Mouse (Mus musculus) lung, postnatal 4 days (tissue): ENCODE measurements around the gene Myh6.
A peak's percentile ranks its signal among the peaks of the same experiment; 100 is the strongest.
"Not testable (repeated sequence)": the region's sequence is repeated elsewhere in the genome, so short reads cannot be mapped to it uniquely, and the experiment has no call there.

Experiments
- DNase-seq, 2 experiments: peaks; one replicate each; pipeline ENCODE4 v3.0.0; 2021

Gene Myh6

DNA sequence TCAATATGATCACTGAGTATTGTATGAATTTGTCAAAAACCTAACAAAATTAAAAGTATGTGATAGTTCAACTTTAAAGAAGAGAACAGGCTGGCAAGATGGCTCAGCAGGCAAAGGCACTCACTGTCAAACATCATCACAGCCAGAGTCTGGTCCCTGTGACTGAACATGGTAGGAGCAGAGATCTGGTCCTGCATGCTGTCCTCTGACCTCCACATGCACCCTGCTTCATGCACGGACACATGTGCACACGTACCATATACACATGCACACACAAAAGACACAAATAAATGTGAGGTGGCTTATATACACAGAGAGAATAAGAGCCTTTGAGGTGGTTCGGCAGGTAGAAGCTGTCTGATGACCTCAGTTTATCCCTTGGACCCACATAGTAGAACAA lies 11.2 kb downstream of the Myh6 start:
- DNase-seq = no peak

DNA sequence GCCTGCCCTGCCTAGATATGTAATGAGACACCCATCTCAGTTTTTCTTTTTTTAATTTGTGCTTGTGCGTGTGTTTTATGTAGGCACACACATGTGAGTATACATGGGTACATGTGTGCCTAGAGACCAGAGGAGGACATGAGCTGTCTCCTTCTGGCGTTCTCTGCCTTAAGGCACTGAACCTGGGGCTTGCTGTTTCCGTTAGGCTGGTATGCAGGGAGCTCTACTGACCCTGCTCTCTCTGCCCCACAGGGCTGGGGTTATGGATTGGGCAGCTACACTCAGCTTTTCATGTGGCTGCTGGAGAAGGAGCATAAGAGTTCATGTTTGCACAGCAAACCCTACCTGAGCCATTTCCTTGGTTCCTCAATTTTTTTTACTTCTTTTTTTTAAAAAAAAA lies 12.3 kb downstream of the Myh6 start:
- no peak for DNase-seq

DNA sequence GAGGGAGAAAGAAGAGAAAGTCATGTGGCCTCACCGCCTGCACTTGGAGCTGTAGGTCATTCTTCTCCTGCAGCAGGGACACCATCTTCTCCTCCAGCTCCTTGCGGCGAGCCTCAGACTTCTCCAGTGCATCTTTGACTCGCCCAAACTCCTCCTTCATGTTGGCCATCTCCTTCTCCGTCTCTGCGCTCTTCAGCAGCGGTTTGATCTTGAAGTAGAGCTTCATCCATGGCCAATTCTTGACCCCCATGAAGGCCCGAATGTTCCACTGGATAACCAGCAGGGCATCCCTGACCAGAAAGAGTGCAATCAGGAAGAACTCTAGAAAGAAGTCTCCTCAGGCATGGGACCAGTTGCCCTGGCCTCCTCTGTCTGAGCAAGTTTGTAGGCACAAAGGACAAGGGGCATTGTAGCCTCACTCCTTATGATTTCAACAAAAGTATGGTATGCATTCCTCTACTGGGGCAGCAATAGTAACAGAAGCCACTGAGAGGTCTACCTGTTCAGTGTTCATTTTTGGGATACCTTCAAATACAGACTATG lies 13.0 kb downstream of the Myh6 start:
- no peak for DNase-seq

DNA sequence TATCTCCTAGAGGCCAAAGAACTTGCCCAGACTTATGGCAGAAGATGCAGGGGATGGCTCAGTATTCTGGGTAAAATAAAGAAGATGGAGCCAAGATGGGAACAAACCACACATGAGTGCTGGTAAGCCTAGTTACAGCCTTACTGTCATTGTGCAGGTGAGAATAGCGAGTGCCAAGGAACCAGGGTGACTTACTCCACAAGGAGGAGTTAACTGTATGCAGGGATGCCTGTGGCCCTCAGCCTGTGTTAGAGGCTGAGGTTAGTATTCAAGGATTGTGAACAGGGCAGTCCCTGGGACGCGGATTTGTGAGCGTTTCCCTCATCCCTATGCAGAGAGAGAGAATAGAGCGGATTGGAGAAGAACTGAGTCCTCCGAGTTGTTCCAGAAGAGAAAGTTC lies 15.1 kb downstream of the Myh6 start:
- no peak for DNase-seq

DNA sequence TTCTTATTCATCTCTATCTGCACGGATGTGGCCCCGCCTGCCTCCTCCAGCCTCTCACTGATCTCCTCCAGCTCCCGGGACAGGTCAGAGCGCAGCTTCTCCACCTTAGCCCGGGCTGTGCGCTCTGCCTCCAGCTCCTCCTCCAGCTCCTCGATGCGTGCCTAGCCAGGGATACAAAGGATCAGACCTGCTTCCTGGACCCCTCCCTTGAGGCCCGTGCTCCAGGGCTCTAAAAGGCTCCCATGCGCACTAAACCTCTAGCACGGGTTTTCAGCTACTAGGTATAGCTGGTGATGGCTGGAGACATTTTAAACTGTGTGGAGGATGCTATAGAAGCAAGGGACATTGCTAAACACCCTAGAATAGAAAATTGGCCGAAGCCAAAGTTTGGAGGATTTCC lies 16.2 kb downstream of the Myh6 start:
- DNase-seq = no peak

DNA sequence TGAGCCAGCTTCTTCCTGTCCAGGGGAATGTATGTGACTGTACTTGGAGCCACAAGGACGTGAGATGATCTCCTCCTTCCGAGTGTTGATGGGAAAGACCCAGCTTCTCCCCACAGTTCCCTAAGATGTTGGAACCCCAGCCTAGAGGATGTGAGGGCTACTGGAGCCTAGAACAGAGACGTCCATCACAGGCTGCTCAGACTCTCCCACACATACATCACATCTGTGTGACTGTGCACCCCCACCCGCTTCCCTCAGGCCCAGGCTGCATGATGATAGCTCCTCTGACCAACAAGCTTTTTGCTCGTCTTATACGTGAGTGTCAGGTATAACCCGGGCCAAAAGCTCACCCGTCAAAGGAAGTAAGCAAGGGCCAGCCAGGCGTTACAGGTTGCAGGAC lies 17.9 kb downstream of the Myh6 start:
- DNase-seq = no peak

DNA sequence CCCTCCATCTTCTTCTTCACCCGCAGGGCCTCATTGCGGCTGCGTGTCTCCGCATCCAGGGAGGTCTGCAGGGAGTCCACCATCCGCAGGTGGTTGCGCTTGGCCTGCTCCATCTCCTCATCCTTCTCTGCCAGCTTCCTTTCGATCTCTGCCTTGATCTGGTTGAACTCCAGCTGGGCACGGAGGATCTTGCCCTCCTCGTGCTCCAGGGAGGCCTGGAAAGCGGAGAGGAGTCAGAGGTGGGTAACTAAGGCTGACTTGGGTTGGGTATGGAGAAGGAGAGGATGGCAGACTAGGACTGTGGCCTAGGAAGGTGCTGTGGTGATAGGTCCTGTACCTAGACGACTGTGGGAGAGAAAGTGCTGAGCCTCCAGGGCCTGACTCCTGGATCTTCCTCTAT lies 19.7 kb downstream of the Myh6 start:
- not testable (repeated sequence) for DNase-seq

DNA sequence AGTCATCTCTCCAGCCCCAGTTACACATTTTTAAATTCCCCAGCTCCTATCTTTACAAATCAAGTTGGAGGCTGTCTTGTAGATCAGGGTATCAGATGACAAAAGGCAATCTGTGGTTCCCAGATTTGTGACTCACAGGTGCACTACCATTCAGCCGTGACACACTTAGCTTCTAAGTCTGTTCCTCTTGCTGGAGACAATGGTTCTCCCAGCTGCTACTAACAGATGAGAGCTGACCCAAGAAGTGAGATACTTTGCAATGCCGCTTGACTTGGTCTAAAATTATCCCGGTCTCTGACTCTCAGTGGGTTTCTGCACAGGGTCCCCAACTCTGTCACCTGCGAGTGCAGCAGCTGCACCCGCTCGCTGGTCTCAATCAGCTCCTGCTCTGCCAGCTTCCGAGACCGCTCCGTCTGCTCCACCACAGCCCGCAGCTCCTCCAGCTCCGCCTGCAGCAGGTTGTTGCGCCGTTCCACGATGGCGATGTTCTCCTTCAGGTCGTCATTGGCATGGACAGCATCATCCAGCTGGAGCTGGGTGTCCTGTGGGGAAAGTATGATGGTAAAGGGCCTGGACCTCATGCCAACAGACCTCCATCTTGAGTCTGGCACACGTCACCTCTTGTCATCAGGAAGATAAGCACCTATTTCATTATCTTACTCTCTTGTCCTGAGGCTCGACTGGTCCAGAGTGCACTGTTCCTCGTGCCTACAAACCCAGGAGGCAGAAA lies 20.6 kb downstream of the Myh6 start:
- DNase-seq = no peak

DNA sequence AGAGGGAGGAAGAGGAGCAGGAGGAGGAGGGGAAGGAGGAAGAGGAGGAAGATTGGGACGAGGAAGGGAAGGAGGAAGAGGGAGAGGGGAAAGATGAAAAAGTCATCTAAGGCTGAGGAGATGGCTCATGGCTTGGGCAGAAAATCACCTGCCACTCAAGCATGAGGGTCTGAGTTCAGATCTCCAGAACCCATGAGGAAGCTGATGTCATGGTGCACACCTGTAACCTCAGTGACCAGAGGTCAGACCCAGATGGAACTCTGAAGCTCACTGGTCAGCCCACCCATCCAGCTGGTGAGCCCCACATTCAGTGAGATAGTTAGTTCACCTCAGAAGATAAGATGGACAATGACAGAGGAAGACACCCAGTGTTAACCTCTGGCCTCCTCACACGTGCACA lies 21.8 kb downstream of the Myh6 start:
- no peak for DNase-seq

DNA sequence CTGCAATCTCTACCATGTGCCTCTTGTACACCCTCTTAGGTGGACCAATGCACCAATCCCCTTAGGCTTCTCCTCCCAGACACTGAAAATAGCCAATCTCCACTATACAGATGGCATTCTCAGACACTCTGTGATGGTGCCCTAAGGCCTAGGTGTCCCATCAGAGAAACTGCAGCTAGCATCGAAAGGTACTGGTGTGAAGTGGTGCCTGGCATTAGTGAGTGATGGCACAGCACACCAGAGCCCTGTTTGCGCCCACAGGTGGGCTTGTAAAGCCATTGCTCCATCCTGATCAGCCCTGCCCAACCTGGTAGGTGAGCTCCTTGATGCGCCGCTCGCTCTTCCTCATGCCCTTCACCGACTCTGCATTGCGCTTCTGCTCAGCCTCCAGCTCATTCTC lies 22.8 kb downstream of the Myh6 start:
- DNase-seq = no peak

DNA sequence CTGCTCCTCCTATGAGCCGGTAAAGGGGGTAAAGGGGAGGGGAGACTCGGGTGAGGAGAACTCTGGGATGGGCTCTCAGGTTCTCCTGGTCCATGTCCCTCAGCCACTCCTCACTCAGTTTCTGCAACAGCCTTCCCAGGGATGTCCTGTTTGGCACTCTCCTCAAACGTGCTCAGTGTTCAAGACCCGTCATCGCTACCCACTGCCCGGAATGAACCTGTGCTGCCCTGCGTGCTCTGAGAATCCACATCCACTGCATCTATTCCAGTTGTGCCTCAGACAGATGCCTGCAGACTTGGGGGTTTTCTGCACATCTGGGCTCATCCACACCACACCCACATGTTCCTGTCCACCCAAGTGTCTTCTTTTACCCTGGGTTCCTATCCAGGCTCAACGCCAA lies 24.2 kb downstream of the Myh6 start:
- no peak for DNase-seq

DNA sequence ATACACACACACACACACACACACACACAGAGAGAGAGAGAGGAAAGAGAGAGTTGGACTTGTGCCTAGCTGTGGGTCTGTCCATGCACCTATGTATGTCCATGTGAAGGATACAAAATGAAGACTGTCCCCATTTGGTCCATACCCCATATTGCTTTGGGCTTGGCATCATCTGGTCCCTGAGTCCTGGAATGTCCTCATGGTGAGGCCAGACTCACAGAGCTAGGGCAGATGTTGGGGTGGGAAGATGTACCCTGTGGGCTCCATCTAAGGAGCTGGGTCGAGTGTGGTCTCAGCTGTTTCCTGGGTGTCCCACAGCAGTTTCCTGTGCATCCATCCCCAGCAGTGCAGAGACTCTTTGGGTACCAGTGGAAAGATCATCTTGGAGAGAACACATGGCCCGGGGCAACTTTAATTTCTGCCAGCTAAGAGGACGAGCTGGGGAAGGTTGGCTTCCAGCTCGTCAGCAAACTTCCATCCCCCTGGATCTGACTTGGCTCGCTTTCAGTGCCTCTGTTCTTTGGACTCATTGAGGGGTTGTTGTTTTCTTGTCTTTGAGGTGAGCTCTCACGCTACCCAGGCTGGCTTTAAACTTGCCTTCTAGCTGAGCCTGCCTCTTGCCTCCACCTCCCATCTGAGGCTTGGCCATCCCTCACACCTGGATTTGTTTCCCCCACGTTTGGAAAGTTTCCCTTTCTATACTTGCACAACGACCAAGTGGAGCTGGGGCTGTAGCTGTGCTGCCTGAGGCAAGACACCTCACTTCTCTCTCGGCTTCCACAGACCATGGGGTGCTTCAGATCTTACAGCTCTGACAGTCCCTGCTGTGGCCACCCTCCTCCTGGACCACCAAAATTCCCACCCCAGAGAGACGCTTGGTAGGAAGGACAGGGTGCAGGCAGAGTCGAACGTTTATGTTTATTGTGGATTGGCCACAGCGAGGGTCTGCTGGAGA lies 25.4 kb downstream of the Myh6 start:
- DNase-seq = no peak

DNA sequence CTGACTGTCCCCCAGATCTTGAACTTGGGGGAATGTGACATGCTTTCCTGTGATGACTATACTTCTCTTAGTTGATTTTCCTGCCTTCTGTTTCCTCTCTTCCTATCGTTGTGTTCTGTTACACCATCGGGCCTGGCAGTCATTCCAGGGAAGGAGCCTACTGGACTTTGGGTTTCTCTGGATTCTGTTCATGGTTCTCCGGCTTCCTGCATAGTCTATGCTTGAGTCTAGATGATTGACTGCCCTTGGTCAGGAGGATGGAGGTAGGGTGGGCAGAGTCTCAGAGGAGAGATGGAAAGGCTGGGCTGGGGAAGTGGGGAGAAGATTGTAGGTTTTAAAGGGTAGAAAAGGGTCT lies 26.6 kb downstream of the Myh6 start:
- DNase-seq = no peak

DNA sequence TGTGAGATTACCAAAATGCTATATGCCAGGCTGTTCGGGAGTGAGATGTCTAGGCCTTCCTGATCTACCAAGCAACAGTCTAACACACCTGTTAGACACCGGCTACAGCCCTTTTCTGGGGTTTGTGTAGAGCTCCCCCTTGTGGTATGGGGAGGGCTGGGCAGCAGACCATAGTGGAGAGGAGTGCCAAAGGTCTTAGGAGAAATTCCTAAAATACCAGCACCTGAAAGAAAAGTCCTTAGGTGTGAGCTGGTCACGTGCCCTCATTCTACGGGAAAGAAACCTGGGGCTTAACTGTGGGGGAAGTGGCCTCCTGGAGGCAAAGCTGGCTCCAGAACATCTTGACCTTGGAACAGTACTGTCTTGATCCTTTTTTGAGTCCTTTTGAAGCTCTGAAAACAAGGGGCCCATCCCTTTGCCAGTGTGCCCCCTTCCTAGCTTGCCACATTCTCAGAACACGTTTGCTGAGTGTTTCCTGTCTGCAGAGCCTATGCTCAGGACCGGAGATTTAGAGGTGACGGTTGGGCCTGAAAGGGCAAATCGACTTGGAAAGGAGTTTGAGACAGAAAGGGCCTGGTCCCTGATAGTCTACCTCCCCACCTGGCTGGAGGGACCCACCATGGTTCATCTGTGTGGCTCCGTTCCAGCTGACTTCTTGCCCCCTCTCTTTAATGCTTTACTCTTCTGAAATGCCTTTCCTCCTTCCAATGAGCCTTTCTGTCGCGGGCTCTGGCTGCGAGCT lies 27.1 kb downstream of the Myh6 start:
- peak; percentile 79 to 82 for DNase-seq

DNA sequence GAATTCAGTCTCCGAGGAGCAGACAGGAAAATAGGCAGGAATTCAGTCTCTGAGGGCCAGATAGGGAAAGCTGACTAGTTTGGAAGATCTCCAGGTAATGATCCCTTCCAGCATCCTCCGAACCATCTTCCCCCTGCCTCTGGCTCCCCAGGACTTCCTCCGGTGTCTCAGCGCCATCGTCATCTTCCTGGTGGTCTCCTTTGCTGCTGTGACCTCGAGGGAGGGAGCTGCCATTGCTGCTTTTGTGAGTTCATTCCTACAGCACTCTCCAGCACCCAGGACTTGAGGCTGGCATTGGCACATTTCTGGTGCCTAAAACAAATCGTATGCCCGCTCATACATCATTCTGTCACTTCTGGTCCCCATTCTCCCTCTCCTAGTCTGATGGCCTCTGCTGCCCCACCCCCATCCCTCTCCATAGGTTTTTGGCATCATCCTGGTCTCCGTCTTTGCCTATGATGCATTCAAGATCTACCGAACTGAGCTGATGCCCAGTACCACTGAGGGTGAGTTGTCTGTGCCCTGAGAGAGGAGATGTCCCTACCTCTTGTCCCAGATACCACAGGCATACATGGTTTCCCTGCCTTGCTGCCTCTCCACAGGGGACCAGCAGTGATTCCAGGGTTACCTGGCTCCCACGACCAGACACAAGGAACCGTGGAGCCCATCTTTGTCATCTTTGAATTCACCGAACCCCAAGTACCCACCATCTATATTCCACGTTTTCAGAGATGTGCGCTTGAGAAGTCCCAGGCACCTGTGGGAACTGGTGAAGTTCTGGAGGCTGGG lies 28.1 kb downstream of the Myh6 start:
- no peak for DNase-seq

DNA sequence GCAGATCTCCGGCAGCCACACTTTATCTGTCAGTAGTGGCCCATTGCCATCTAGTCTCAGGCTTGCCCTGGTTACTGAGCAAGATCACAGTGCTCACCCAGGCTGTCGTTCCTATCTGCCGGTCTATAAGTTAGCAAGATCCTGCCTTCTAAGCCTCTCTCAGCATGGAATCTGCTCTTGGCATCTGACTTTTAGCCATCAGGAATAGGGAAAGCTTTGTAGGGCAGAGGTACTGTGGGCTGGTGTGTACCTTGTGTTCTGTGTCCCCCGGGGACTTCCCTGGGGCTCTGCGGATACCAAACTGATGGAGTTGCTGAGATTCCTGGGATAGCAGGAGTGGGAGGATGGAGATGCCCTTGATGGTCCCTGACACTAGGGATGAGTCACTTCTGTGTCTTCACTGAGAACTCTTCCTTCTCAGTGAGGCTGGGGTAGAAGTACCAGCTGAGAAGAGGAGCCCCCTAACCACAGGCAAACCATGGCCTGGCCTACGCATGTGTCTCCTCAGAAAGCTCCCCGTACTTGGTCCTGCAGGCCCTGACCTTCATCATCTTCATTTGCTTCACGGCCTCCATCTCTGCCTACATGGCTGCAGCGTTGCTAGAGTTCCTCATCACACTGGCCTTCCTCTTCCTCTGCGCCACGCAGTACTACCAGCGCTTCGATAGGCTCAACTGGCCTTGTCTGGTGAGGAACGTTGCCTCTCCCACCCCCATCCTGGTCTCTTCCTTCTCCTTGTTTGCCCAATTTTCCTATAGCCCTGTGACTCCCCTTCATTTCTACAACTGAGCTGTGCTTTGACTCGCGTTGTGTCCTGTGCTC lies 29.2 kb downstream of the Myh6 start:
- no peak for DNase-seq

DNA sequence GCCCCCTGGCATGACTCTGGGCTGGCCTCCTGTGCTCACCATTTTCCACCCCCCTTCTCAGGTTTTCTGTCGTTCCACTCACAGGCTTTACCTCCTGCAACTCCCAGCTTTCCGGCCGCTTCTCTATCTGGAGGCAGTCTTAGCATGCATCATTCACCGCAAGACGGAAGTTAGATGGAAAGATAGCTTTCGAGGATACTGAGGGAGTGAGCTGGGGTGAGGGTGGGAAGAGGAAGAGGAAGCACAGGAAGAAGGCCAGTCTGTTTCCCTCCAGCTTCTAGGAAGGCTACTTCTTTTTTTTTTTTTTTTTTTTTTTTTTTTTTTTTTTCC lies 29.9 kb downstream of the Myh6 start:
- no peak for DNase-seq

DNA sequence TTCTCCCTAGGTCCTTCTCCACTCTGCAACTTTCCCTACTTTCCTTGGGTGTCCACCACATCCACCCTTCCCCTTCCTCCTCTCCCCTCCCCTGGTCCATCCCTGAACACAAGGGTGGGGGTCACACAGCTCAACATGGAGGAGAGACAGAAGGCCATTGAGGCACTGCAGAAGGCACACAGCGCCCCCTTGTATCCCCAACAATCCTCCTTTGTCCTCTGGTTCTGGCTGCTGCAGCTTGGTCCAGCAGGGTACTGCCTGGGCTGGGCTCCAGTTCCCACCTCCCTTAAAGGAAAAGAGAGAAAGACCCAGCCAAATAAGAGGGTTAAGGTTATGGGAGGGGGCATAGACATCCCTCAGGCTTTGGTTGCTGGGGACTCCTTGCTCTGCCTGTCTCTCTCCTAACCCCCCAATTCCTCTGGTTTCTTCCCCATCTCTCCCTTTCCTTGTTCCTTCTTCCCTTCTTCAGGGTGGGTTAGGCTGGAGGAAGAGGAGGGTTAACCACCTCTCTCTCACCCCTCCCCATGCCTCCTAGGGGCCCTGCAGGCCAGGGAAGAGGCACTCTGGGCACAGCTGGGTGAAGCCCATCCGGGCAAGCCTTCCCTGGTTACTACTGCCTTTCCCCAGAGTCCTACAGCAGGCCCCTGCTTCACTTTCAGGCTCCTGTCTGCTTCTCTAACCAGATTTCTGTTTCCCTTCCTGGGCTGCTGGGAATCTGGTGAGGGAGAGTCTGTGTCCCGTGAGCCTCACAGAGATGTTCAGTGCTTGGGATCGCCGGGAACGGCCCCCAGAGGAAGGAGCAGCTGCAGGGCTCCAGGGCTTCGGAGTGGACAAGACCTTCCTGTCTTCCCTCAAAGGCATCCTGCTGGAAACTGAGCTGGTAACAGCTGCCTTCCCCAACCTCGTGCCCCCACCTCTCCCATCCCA lies 30.6 kb downstream of the Myh6 start, which contains the start of gene Cmtm5:
Gene Cmtm5 (plus strand): TSS at position 358 of the 927 bp plus-strand sequence.
- DNase-seq = no peak

DNA sequence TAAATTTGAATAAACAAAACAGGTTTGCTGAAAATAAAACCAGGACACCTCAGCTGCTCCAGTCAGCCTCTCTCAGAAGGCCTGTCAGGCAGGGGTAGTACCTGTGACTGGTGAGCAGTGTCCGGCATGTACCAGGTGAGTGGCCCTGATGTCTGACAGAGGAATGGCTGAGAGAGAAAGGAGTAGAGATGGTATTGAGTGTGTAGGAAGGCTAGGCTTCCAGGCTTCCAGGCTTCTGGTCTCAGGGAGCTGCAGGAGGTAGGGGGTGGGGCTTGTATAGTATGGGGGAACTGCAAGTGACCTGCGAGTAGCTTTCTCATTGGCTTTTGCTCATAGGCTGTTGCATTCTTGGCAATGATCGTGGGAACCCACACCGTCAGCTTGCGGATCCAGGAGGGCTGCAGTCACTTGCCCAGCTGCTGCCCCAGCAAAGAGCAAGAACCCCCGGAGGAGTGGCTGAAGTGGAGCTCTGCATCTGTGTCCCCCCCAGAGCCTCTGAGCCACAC lies 34.0 kb downstream of the Myh6 start, which contains the start of gene Il25:
Gene Il25 (plus strand): TSS at position 51 of the 506 bp plus-strand sequence.
- DNase-seq = no peak

DNA sequence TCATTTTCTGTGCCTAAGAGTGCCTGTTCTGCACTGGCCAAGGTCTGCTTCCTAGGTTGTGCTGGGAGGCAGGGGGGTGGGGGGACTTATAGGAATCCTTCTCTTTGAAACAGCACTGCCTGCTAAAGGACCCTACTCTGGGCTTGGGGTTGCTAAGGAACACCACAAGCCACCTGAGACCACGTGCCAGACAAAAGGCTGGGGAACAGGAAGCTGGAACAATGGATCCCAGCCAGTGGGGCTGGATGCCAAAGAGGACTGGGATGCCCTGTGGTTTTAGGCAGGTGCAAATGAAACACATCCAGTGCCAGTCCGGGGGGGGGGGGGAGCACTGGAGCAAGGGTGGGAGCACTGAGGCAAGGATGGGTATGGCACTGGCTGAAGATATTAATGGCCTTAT lies 36.3 kb downstream of the Myh6 start:
- peak in 1 of 2 experiments; percentile 27 for DNase-seq
